Mouse (Mus musculus): Measurements from ENCODE around the gene Gm10031.

DNA sequence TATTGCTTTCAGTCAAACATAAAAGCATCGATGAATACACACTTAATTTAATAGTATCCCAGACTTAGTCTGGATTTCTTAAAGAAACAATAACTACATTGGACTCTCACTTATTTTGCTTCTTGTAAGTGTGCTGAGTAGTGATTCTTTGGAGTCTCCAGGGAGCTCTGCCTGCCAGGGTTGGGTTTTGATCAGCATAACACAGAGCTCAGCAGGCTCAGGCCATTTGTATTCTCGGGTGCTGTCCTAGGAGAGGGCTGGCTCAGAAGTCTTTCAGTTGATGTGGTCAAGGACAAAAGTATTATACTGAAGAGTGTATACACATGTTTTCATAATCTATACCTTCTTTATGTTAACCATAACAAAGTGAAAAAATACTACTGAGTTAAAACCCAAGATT lies 41.5 kb downstream of the Gm10031 start:
- TF ChIP-seq POLR2A (IDR thresholded peaks at IDR 0.05; ENCODE audit: extremely low read depth, insufficient read depth, low read length) (no peak), CTCF (IDR thresholded peaks at IDR 0.05; ENCODE audit: low read depth, low read length) (no peak)
